Mouse (Mus musculus): ENCODE data around the gene Rubcnl.

- TF ChIP-seq CTCF (IDR thresholded peaks at IDR 0.05; ENCODE audit: low read depth) = no peak
- TF ChIP-seq EP300 (IDR thresholded peaks at IDR 0.05; ENCODE audit: low read depth) = no peak
These were observed 2.3 kb downstream of the Rubcnl start for GRCm38 (mm10) chr14:75017877-75018825.

Measured in liver, embryonic 14.5 days (tissue).